Mouse (Mus musculus): ENCODE results near the gene Camsap3. TPM values are rescaled to one million over a fixed set of nuclear protein-coding genes. Genes with fewer than 3 reads are reported as not detected.

The Camsap3 gene
- 5.7 and 6.5 TPM in 2 replicates for polyA plus RNA-seq (2015; fragmentation: Nextera tagmentation; extraction: Ambion mirVana)

GRCm38 (mm10) chr8:3586993-3587390 lies at the start of gene Camsap3:
Camsap3 (plus strand) TSS chr8:3587293.
- WGBS: 0% methylated on average over 4 of the region's 7 CpGs
- no peaks in the 10 kb centered on the region for H3K9me3 ChIP-seq (ENCODE audit: low read length)
- no peak for DNase-seq (ENCODE audit: low spot score)
- H3K36me3 ChIP-seq (ENCODE audit: insufficient read depth, low read length): no peaks in the 10 kb centered on the region
- H3K27me3 ChIP-seq (replicated peaks; ENCODE audit: insufficient read depth, low read length): peaks cover 5% of the 10 kb centered on the region; the same call in 1 of the 2 replicates
- TF ChIP-seq EP300 (IDR thresholded peaks at IDR 0.05) (no peak), CTCF (IDR thresholded peaks at IDR 0.05) (no peak)
- H3K4me1 ChIP-seq (ENCODE audit: insufficient read depth, low read depth, low read length): no peaks in the 10 kb centered on the region
- H3K9ac ChIP-seq (replicated peaks; ENCODE audit: low read depth): peak within 1 kb of the TSS; percentile 51
- H3K4me2 ChIP-seq (replicated peaks; ENCODE audit: low read depth, low read length): peak within 1 kb of the TSS; percentile 85
- peak within 1 kb of the TSS; percentile 62 for H3K4me3 ChIP-seq (ENCODE audit: low read depth, low read length)
- H3K27ac ChIP-seq (ENCODE audit: low read length): peak within 1 kb of the TSS; percentile 77
- no peak for ATAC-seq

- Histone ChIP-seq H3K4me1 (ENCODE audit: insufficient read depth, low read depth, low read length) (no peaks in the 10 kb centered on the region), H3K36me3 (ENCODE audit: insufficient read depth, low read length) (peaks cover 19% of the 10 kb centered on the region), H3K9me3 (ENCODE audit: low read length) (no peaks in the 10 kb centered on the region), H3K9ac (replicated peaks; ENCODE audit: low read depth) (no peak overlapping the region), H3K27ac (ENCODE audit: low read length) (no peak overlapping the region), H3K4me3 (ENCODE audit: low read depth, low read length) (no peak overlapping the region), H3K27me3 (replicated peaks; ENCODE audit: insufficient read depth, low read length) (no peaks in the 10 kb centered on the region), H3K4me2 (replicated peaks; ENCODE audit: low read depth, low read length) (no peak overlapping the region)
- TF ChIP-seq EP300 (IDR thresholded peaks at IDR 0.05) (no peak), CTCF (IDR thresholded peaks at IDR 0.05) (no peak)
- ATAC-seq (no peak), DNase-seq (ENCODE audit: low spot score) (no peak)
- WGBS: 95% methylated on average over 26 of the region's 26 CpGs
Measured at GRCm38 (mm10) chr8:3537666-3538065, 49.4 kb upstream of the Camsap3 start.

- Histone ChIP-seq H3K9ac (replicated peaks; ENCODE audit: low read depth) (no peak overlapping the region), H3K4me3 (ENCODE audit: low read depth, low read length) (no peak overlapping the region), H3K4me2 (replicated peaks; ENCODE audit: low read depth, low read length) (no peak overlapping the region), H3K27ac (ENCODE audit: low read length) (no peak overlapping the region), H3K9me3 (ENCODE audit: low read length) (no peaks in the 10 kb centered on the region), H3K27me3 (replicated peaks; ENCODE audit: insufficient read depth, low read length) (no peaks in the 10 kb centered on the region), H3K36me3 (ENCODE audit: insufficient read depth, low read length) (peaks cover 26% of the 10 kb centered on the region), H3K4me1 (ENCODE audit: insufficient read depth, low read depth, low read length) (no peaks in the 10 kb centered on the region)
- DNase-seq (ENCODE audit: low spot score): no peak
- TF ChIP-seq EP300 (IDR thresholded peaks at IDR 0.05) (no peak), CTCF (IDR thresholded peaks at IDR 0.05) (no peak)
- WGBS: 78% methylated on average over 7 of the region's 7 CpGs
- no peak for ATAC-seq
Measured at GRCm38 (mm10) chr8:3539146-3539545, 47.9 kb upstream of the Camsap3 start.

- ATAC-seq (no peak), DNase-seq (ENCODE audit: low spot score) (no peak)
- Histone ChIP-seq H3K4me3 (ENCODE audit: low read depth, low read length) (no peak overlapping the region), H3K27ac (ENCODE audit: low read length) (no peak overlapping the region), H3K27me3 (replicated peaks; ENCODE audit: insufficient read depth, low read length) (no peaks in the 10 kb centered on the region), H3K9ac (replicated peaks; ENCODE audit: low read depth) (no peak overlapping the region), H3K4me1 (ENCODE audit: insufficient read depth, low read depth, low read length) (no peaks in the 10 kb centered on the region), H3K4me2 (replicated peaks; ENCODE audit: low read depth, low read length) (no peak overlapping the region), H3K36me3 (ENCODE audit: insufficient read depth, low read length) (peaks cover 26% of the 10 kb centered on the region), H3K9me3 (ENCODE audit: low read length) (no peaks in the 10 kb centered on the region)
- TF ChIP-seq EP300 (IDR thresholded peaks at IDR 0.05) (no peak), CTCF (IDR thresholded peaks at IDR 0.05) (no peak)
- 88% methylated on average over 4 of the region's 4 CpGs for WGBS
Measured at GRCm38 (mm10) chr8:3540076-3540475, 47.0 kb upstream of the Camsap3 start.

- no peaks in the 10 kb centered on the region for H3K9me3 ChIP-seq (ENCODE audit: low read length)
- WGBS: 88% methylated on average over 2 of the region's 2 CpGs
- H3K36me3 ChIP-seq (ENCODE audit: insufficient read depth, low read length): peaks cover 14% of the 10 kb centered on the region
- H3K27me3 ChIP-seq (replicated peaks; ENCODE audit: insufficient read depth, low read length): no peaks in the 10 kb centered on the region
- no peak overlapping the region for H3K4me2 ChIP-seq (replicated peaks; ENCODE audit: low read depth, low read length)
- no peak overlapping the region for H3K9ac ChIP-seq (replicated peaks; ENCODE audit: low read depth)
- H3K4me3 ChIP-seq (ENCODE audit: low read depth, low read length): no peak overlapping the region
- no peaks in the 10 kb centered on the region for H3K4me1 ChIP-seq (ENCODE audit: insufficient read depth, low read depth, low read length)
- no peak for ATAC-seq
- no peak for DNase-seq (ENCODE audit: low spot score)
- no peak for TF ChIP-seq CTCF (IDR thresholded peaks at IDR 0.05)
- TF ChIP-seq EP300 (IDR thresholded peaks at IDR 0.05): no peak
- H3K27ac ChIP-seq (ENCODE audit: low read length): no peak overlapping the region
Measured at GRCm38 (mm10) chr8:3546511-3546910, 40.6 kb upstream of the Camsap3 start.

GRCm38 (mm10) chr8:3552240-3552639 lies 34.9 kb upstream of the Camsap3 start:
- H3K27me3 ChIP-seq (replicated peaks; ENCODE audit: insufficient read depth, low read length): no peaks in the 10 kb centered on the region
- no peak overlapping the region for H3K9ac ChIP-seq (replicated peaks; ENCODE audit: low read depth)
- H3K36me3 ChIP-seq (ENCODE audit: insufficient read depth, low read length): no peaks in the 10 kb centered on the region
- DNase-seq (ENCODE audit: low spot score) (no peak), ATAC-seq (no peak)
- no peaks in the 10 kb centered on the region for H3K4me1 ChIP-seq (ENCODE audit: insufficient read depth, low read depth, low read length)
- TF ChIP-seq CTCF (IDR thresholded peaks at IDR 0.05) (no peak), EP300 (IDR thresholded peaks at IDR 0.05) (no peak)
- H3K4me3 ChIP-seq (ENCODE audit: low read depth, low read length): no peak overlapping the region
- H3K27ac ChIP-seq (ENCODE audit: low read length): no peak overlapping the region
- H3K4me2 ChIP-seq (replicated peaks; ENCODE audit: low read depth, low read length): no peak overlapping the region
- no peaks in the 10 kb centered on the region for H3K9me3 ChIP-seq (ENCODE audit: low read length)
- 77% methylated on average over 1 of the region's 1 CpGs for WGBS

GRCm38 (mm10) chr8:3556114-3556513 lies 31.0 kb upstream of the Camsap3 start:
- no peak overlapping the region for H3K4me2 ChIP-seq (replicated peaks; ENCODE audit: low read depth, low read length)
- no peak for DNase-seq (ENCODE audit: low spot score)
- no peaks in the 10 kb centered on the region for H3K36me3 ChIP-seq (ENCODE audit: insufficient read depth, low read length)
- 67% methylated on average over 4 of the region's 4 CpGs for WGBS
- H3K4me1 ChIP-seq (ENCODE audit: insufficient read depth, low read depth, low read length): no peaks in the 10 kb centered on the region
- H3K27ac ChIP-seq (ENCODE audit: low read length): no peak overlapping the region
- H3K9me3 ChIP-seq (ENCODE audit: low read length): no peaks in the 10 kb centered on the region
- ATAC-seq: peak; percentile 73
- H3K4me3 ChIP-seq (ENCODE audit: low read depth, low read length): no peak overlapping the region
- H3K27me3 ChIP-seq (replicated peaks; ENCODE audit: insufficient read depth, low read length): no peaks in the 10 kb centered on the region
- TF ChIP-seq EP300 (IDR thresholded peaks at IDR 0.05) (no peak), CTCF (IDR thresholded peaks at IDR 0.05) (no peak)
- H3K9ac ChIP-seq (replicated peaks; ENCODE audit: low read depth): no peak overlapping the region

Data from lung, postnatal 0 days (tissue).